Mouse (Mus musculus) MEL (cell line): ENCODE measurements around the gene Cst13. TPM values are rescaled to one million over a fixed set of nuclear protein-coding genes. Genes with fewer than 3 reads are reported as not detected.

ENCODE experiments used
- DNase-seq: peaks from one replicate; pipeline ENCODE4 v3.0.0; 2011; ENCODE audit warnings: low read depth, low spot score
- H3K27ac ChIP-seq: 2 replicates; pipeline ENCODE4 v1.5.1; 2012; ENCODE audit warnings: low read depth, mild to moderate bottlenecking, control low read depth, low read length, moderate library complexity; ENCODE audit not compliant: control insufficient read depth
- H3K27me3 ChIP-seq, 2 experiments: fragments of 150-350 bp in 1 of 2; sonication (generic) in 1 of 2; 2 replicates each; pipeline ENCODE4 v1.6.1; 2012; ENCODE audit warnings: low read length in 2 of 2, mild to moderate bottlenecking in 2 of 2, improper control_type of control experiment in 1 of 2, moderate library complexity in 1 of 2; ENCODE audit not compliant: insufficient read depth in 2 of 2, control insufficient read depth in 1 of 2
- H3K36me3 ChIP-seq, 2 experiments: 2 replicates each; pipeline ENCODE4 v1.6.1; 2012 to 2014; ENCODE audit warnings: low read length in 2 of 2, improper control_type of control experiment in 1 of 2, inconsistent platforms in 1 of 2, mild to moderate bottlenecking in 1 of 2; ENCODE audit not compliant: insufficient read depth in 2 of 2, control insufficient read depth in 1 of 2
- H3K4me1 ChIP-seq, 2 experiments: fragments of 150-350 bp in 1 of 2; sonication (generic) in 1 of 2; 2 replicates each; pipeline ENCODE4 v1.6.1; 2012; ENCODE audit warnings: low read length in 2 of 2, improper control_type of control experiment in 1 of 2, mild to moderate bottlenecking in 1 of 2; ENCODE audit not compliant: insufficient read depth in 2 of 2, control insufficient read depth in 1 of 2
- H3K4me3 ChIP-seq, 2 experiments: fragments of 150-350 bp in 1 of 2; sonication (generic) in 1 of 2; 2 replicates each; pipeline ENCODE4 v1.5.1; 2012; ENCODE audit warnings: low read depth in 2 of 2, low read length in 2 of 2, mild to moderate bottlenecking in 2 of 2, moderate library complexity in 2 of 2, control low read depth in 1 of 2, improper control_type of control experiment in 1 of 2; ENCODE audit not compliant: control insufficient read depth in 1 of 2, insufficient read depth in 1 of 2
- H3K79me2 ChIP-seq: 2 replicates; pipeline ENCODE4 v1.6.1; 2012; ENCODE audit warnings: mild to moderate bottlenecking, low read length, moderate library complexity; ENCODE audit not compliant: control insufficient read depth, poor library complexity, insufficient read depth
- H3K9ac ChIP-seq: 2 replicates; pipeline ENCODE4 v1.6.1; 2012; ENCODE audit warnings: low read depth, mild to moderate bottlenecking, control low read depth, low read length, moderate library complexity; ENCODE audit not compliant: control insufficient read depth, poor library complexity, severe bottlenecking
- H3K9me3 ChIP-seq: fragments of 150-350 bp; sonication (generic); replicated peaks from 2 replicates; pipeline ENCODE4 v1.6.1; 2012; ENCODE audit warnings: mild to moderate bottlenecking, low read length, improper control_type of control experiment, moderate library complexity; ENCODE audit not compliant: insufficient read depth
- CHD1 ChIP-seq: IDR thresholded peaks from 2 replicates; pipeline ENCODE4 v1.6.1; 2012; ENCODE audit warnings: low read depth, mild to moderate bottlenecking, inconsistent platforms, low read length, improper control_type of control experiment
- CTCF ChIP-seq, 3 experiments: IDR thresholded peaks in 2 of 3; conservative IDR thresholded peaks in 1 of 3; 2 replicates each; pipeline ENCODE4 v1.5.1; 2011 to 2012; ENCODE audit warnings: low read length in 3 of 3, low read depth in 2 of 3, mild to moderate bottlenecking in 2 of 3, improper control_type of control experiment in 1 of 3, inconsistent platforms in 1 of 3, mixed read lengths in 1 of 3, moderate library complexity in 1 of 3; ENCODE audit not compliant: control insufficient read depth in 1 of 3, insufficient read depth in 1 of 3, poor library complexity in 1 of 3, severe bottlenecking in 1 of 3
- E2F4 ChIP-seq: IDR thresholded peaks from 2 replicates; pipeline ENCODE4 v1.6.1; 2011; ENCODE audit warnings: low read depth, low read length, improper control_type of control experiment, borderline replicate concordance
- ELF1 ChIP-seq: IDR thresholded peaks from 2 replicates; pipeline ENCODE4 v1.6.1; 2014; ENCODE audit warnings: low read depth, mild to moderate bottlenecking, inconsistent platforms, low read length, improper control_type of control experiment, moderate library complexity
- EP300 ChIP-seq, 2 experiments: IDR thresholded peaks; 2 replicates each; pipeline ENCODE4 v1.6.1; 2011; ENCODE audit warnings: improper control_type of control experiment in 2 of 2, low read length in 2 of 2, low read depth in 1 of 2, mild to moderate bottlenecking in 1 of 2
- ETS1 ChIP-seq: IDR thresholded peaks from 2 replicates; pipeline ENCODE4 v1.6.1; 2012; ENCODE audit warnings: low read depth, mild to moderate bottlenecking, inconsistent platforms, low read length, improper control_type of control experiment, moderate library complexity
- GABPA ChIP-seq: IDR thresholded peaks from 2 replicates; pipeline ENCODE4 v1.6.1; 2012; ENCODE audit warnings: low read depth, mild to moderate bottlenecking, inconsistent platforms, low read length, improper control_type of control experiment, moderate library complexity
- GATA1 ChIP-seq: IDR thresholded peaks from 2 replicates; pipeline ENCODE4 v1.6.1; 2011; ENCODE audit warnings: low read depth, low read length, improper control_type of control experiment
- HCFC1 ChIP-seq: IDR thresholded peaks from 2 replicates; pipeline ENCODE4 v1.6.1; 2012; ENCODE audit warnings: low read depth, mild to moderate bottlenecking, inconsistent platforms, low read length, improper control_type of control experiment, moderate library complexity
- MAZ ChIP-seq: IDR thresholded peaks from 2 replicates; pipeline ENCODE4 v1.6.1; 2012; ENCODE audit warnings: low read depth, mild to moderate bottlenecking, inconsistent platforms, low read length, improper control_type of control experiment
- MEF2A ChIP-seq: IDR thresholded peaks from 2 replicates; pipeline ENCODE4 v1.6.1; 2014; ENCODE audit warnings: low read depth, mild to moderate bottlenecking, inconsistent platforms, low read length, improper control_type of control experiment; ENCODE audit not compliant: poor library complexity, insufficient replicate concordance, severe bottlenecking; ENCODE audit errors: extremely low read depth
- MXI1 ChIP-seq: IDR thresholded peaks from 2 replicates; pipeline ENCODE4 v1.6.1; 2011; ENCODE audit warnings: mild to moderate bottlenecking, low read depth, low read length, improper control_type of control experiment
- MYB ChIP-seq: IDR thresholded peaks from 2 replicates; pipeline ENCODE4 v1.6.1; 2011; ENCODE audit warnings: mild to moderate bottlenecking, low read depth, low read length, improper control_type of control experiment
- MYC ChIP-seq: IDR thresholded peaks from 2 replicates; pipeline ENCODE4 v1.6.1; 2011; ENCODE audit warnings: low read depth, mild to moderate bottlenecking, low read length, improper control_type of control experiment, moderate library complexity
- NRF1 ChIP-seq: IDR thresholded peaks from 2 replicates; pipeline ENCODE4 v1.6.1; 2014; ENCODE audit warnings: low read depth, mild to moderate bottlenecking, inconsistent platforms, low read length, improper control_type of control experiment, moderate library complexity; ENCODE audit not compliant: poor library complexity, insufficient read depth, severe bottlenecking
- POLR2AphosphoS5 ChIP-seq: IDR thresholded peaks from 2 replicates; pipeline ENCODE4 v1.6.1; 2012; ENCODE audit warnings: low read depth, borderline replicate concordance, mild to moderate bottlenecking, inconsistent platforms, low read length, moderate library complexity, mixed read lengths
- RAD21 ChIP-seq: IDR thresholded peaks from 2 replicates; pipeline ENCODE4 v1.6.1; 2011; ENCODE audit warnings: mild to moderate bottlenecking, low read depth, low read length, improper control_type of control experiment
- SIN3A ChIP-seq: IDR thresholded peaks from 2 replicates; pipeline ENCODE4 v1.6.1; 2012; ENCODE audit warnings: low read length, improper control_type of control experiment, inconsistent platforms
- SMC3 ChIP-seq: IDR thresholded peaks from 2 replicates; pipeline ENCODE4 v1.6.1; 2011; ENCODE audit warnings: low read depth, low read length, improper control_type of control experiment
- TCF12 ChIP-seq: IDR thresholded peaks from 2 replicates; pipeline ENCODE4 v1.6.1; 2014; ENCODE audit warnings: low read depth, mild to moderate bottlenecking, inconsistent platforms, low read length, improper control_type of control experiment, moderate library complexity
- USF2 ChIP-seq, 2 experiments: IDR thresholded peaks; 2 replicates each; pipeline ENCODE4 v1.6.1; 2011 to 2012; ENCODE audit warnings: improper control_type of control experiment in 2 of 2, low read length in 2 of 2, borderline replicate concordance in 1 of 2, inconsistent platforms in 1 of 2, low read depth in 1 of 2, mild to moderate bottlenecking in 1 of 2; ENCODE audit not compliant: insufficient read depth in 1 of 2
- ZC3H11A ChIP-seq: IDR thresholded peaks from 2 replicates; pipeline ENCODE4 v1.6.1; 2012; ENCODE audit warnings: low read depth, mild to moderate bottlenecking, inconsistent platforms, low read length, improper control_type of control experiment
- ZKSCAN1 ChIP-seq: IDR thresholded peaks from 2 replicates; pipeline ENCODE4 v1.6.1; 2012; ENCODE audit warnings: low read depth, mild to moderate bottlenecking, inconsistent platforms, low read length, improper control_type of control experiment, moderate library complexity
- ZMIZ1 ChIP-seq: IDR thresholded peaks from 2 replicates; pipeline ENCODE4 v1.6.1; 2012; ENCODE audit warnings: low read depth, mild to moderate bottlenecking, inconsistent platforms, low read length, improper control_type of control experiment, moderate library complexity
- polyA plus RNA-seq, 2 experiments: library from polyadenylated mRNA; stranded (reverse) in 1 of 2; unstranded in 1 of 2; fragments of >175 nt in 1 of 2; fragments of >200 nt in 1 of 2; gene quantifications; 2 replicates each; pipeline versions ENCODE4 v1.2.1 to v1.2.4; 2012; ENCODE audit warnings: low replicate concordance in 2 of 2, low read depth in 1 of 2; ENCODE audit not compliant: insufficient read length in 2 of 2, insufficient read depth in 1 of 2, missing spikeins in 1 of 2
- total RNA-seq: library from RNA; depleted of rRNA; stranded (reverse); fragments of 300-350 nt; gene quantifications from 2 replicates; pipeline ENCODE4 v1.2.3, GENCODE M21; 2012

The Cst13 gene
- total and polyA plus RNA-seq, 3 experiments = not detected

DNA sequence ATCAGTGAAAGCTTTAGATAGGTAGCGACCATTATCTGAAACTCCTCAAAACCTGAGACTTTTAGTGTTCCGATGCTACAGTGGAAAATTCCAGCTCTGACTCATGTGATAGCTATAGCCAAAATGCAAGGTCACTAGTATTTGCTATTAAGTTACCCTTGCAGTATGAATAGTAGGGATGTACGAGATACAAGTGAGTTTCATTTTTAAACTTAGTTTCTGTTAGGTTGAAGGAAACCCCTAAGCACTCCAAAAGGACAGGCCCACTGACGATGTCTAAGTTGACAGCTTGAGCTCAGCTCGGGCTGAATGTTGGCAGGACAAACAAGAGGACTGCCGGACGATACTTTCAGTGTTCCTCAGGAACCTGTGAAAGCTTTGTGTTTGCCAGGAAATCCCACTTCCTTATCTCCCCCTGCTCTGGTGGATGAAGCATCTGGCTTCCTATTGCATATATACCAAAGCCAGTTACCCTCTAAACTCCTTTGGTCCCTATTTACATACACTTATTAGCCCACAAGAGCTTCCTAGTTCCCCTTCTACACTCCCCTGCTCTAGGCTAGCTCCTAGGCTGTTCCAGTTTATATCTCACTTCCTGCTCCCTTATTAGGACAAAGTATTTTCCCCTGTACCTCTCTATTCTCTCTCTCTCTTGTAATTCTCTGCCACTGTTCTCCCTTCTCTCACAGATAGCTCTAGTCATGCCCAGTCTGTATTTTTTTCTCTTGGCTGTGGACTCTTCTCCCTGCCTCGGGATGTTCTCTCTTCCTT, 36.9 kb downstream of the Cst13 start:
- peak; percentile 19 for DNase-seq
- Histone ChIP-seq H3K4me3 (peak overlapping the region; percentile 22 to 26; a peak in 2 of 4 replicates), H3K27ac (no peak overlapping the region), H3K79me2 (no peaks in the 10 kb centered on the region), H3K27me3 (no peaks in the 10 kb centered on the region; a peak in 1 of 4 replicates), H3K9ac (no peak overlapping the region), H3K4me1 (peaks cover 0 to 3% of the 10 kb centered on the region in 2 experiments; a peak in 1 of 4 replicates), H3K9me3 (no peaks in the 10 kb centered on the region), H3K36me3 (no peaks in the 10 kb centered on the region)
- TF ChIP-seq GATA1 (no peak), TCF12 (no peak), E2F4 (no peak), ELF1 (no peak), SIN3A (no peak), SMC3 (no peak), MYC (no peak), ZMIZ1 (no peak), POLR2AphosphoS5 (no peak), RAD21 (no peak), MXI1 (no peak), HCFC1 (no peak), MEF2A (no peak), EP300 (IDR thresholded peaks at IDR 0.05; ENCODE audit: low read depth in 1 of 2, low read length in 2 of 2) (no peak), GABPA (no peak), NRF1 (no peak), ETS1 (no peak)

DNA sequence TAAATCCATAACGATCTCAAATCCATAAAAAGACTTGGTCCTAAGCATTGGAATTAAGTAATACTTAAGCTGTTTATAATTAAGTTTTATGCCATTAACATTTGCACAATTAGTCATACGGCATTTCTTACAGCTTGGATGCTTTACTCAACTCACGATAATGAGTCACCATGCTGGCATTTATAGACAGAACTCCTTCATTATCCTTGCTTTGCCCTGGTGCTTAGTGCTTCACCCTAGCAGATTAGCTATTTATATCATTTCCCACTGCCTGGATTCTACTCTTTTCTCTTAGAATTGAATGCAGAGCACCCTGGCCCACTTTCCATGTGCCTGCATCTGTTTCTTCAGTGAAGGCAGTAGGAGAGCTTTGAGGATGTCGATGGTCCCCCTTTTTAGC, 37.6 kb downstream of the Cst13 start:
- H3K27me3 ChIP-seq = no peaks in the 10 kb centered on the region; a peak in 1 of 4 replicates
- H3K4me3 ChIP-seq = 0 out of 4 replicates have a peak overlapping the region, but pooled peaks of 1 of the 2 experiments have one; percentile 22
- TF ChIP-seq MYB (no peak), MAZ (no peak), TCF12 (no peak), ZC3H11A (no peak), USF2 (IDR thresholded peaks at IDR 0.05; ENCODE audit: borderline replicate concordance in 1 of 2, insufficient read depth in 1 of 2, low read depth in 1 of 2, low read length in 2 of 2) (no peak), CTCF (IDR thresholded peaks at IDR 0.05 in 2 of 3, conservative IDR thresholded peaks at IDR 0.05 in 1 of 3; ENCODE audit: control insufficient read depth in 1 of 3, insufficient read depth in 1 of 3, low read depth in 2 of 3, low read length in 3 of 3, poor library complexity in 1 of 3, severe bottlenecking in 1 of 3) (no peak), CHD1 (no peak), ZKSCAN1 (no peak), GABPA (no peak), MXI1 (no peak), MEF2A (no peak)
- H3K4me1 ChIP-seq = peaks cover 0 to 3% of the 10 kb centered on the region in 2 experiments; a peak in 1 of 4 replicates
- no peaks in the 10 kb centered on the region for H3K9me3 ChIP-seq
- H3K27ac ChIP-seq = no peak overlapping the region
- H3K9ac ChIP-seq = no peak overlapping the region
- H3K36me3 ChIP-seq = no peaks in the 10 kb centered on the region
- DNase-seq = no peak
- no peaks in the 10 kb centered on the region for H3K79me2 ChIP-seq
